Mouse (Mus musculus): ENCODE data around the gene Rsad1.

DNA sequence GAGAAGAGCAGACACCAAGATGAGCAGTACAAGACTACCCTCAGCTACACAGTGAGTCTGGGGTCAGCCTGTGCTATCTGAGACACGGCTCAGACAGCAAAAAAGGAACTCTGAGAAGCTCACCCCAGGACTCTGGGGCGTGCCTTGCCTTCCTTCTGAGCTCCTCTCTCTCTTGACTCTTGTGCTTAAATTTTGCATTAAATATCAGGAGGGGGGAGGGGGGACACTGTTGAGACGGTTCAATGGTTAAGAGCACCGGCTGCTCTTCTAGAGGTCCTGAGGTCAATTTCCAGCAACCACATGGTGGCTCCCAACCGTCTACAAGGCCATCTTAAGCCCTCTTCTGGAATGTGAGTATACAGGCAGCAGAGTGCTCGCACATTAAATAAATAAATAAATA is 38.5 kb upstream of the Rsad1 start:
- TF ChIP-seq CTCF (IDR thresholded peaks at IDR 0.05; ENCODE audit: extremely low read depth, insufficient read depth, insufficient read length, insufficient replicate concordance) = no peak
- TF ChIP-seq POLR2A (IDR thresholded peaks at IDR 0.05; ENCODE audit: low read depth, low read length) = no peak

Measured in spleen, adult 2 months (tissue).